Mouse (Mus musculus) kidney, adult 2 months (tissue): ENCODE results near the gene Itgae.

ENCODE experiments used
- CTCF ChIP-seq: fragments of 200-500 bp; conservative IDR thresholded peaks from 2 replicates; pipeline ENCODE4 v1.5.1; 2011; ENCODE audit warnings: low read depth, mild to moderate bottlenecking, control low read depth, low read length, moderate library complexity, mixed read lengths; ENCODE audit not compliant: insufficient read depth, insufficient read length
- POLR2A ChIP-seq: fragments of 200-500 bp; IDR thresholded peaks from one replicate; pipeline ENCODE4 v1.6.1; 2011; ENCODE audit warnings: low read depth, low read length, control low read depth

- TF ChIP-seq CTCF: no peak
- no peak for TF ChIP-seq POLR2A
Measured at GRCm38 (mm10) chr11:73052795-73053194, 37.6 kb upstream of the Itgae start.
